Mouse (Mus musculus): ENCODE results near the gene Gga1.

GRCm38 (mm10) chr15:78851505-78852153, 25.4 kb upstream of the Gga1 start:
- TF ChIP-seq CTCF (IDR thresholded peaks at IDR 0.05; ENCODE audit: insufficient read depth, low read depth, low read length): peak; percentile 92
- TF ChIP-seq POLR2A (IDR thresholded peaks at IDR 0.05; ENCODE audit: insufficient read depth, low read depth, low read length): no peak
